Mouse (Mus musculus) liver, postnatal 0 days (tissue): ENCODE results near the gene Phf12. TPM values are rescaled to one million over a fixed set of nuclear protein-coding genes. Genes with fewer than 3 reads are reported as not detected.

Source experiments
- ATAC-seq: fragments of 200-750 bp; cut with Nextera tagmentation; 2 replicates; pipeline ENCODE4 v1.8.0; 2017; ENCODE audit warnings: mild to moderate bottlenecking, moderate library complexity
- DNase-seq: peaks from one replicate; pipeline ENCODE4 v3.0.0-alpha.2; 2016
- H3K27ac ChIP-seq: fragments of 300-500 bp; sonication (generic); 2 replicates; pipeline ENCODE4 v1.5.1; 2014; ENCODE audit warnings: antibody characterized with exemption, moderate library complexity, mild to moderate bottlenecking, low read depth
- H3K27me3 ChIP-seq: fragments of 300-500 bp; sonication (generic); 2 replicates; pipeline ENCODE4 v1.6.1; 2014; ENCODE audit warnings: low read length, control low read depth, mixed read lengths; ENCODE audit not compliant: insufficient read depth
- H3K36me3 ChIP-seq: fragments of 300-500 bp; sonication (generic); replicated peaks from 2 replicates; pipeline ENCODE4 v1.6.1; 2014; ENCODE audit warnings: mild to moderate bottlenecking, control low read depth, low read length, moderate library complexity, mixed read lengths; ENCODE audit not compliant: insufficient read depth
- H3K4me1 ChIP-seq: fragments of 300-500 bp; sonication (generic); 2 replicates; pipeline ENCODE4 v1.6.1; 2014; ENCODE audit warnings: antibody characterized with exemption, mild to moderate bottlenecking, control low read depth; ENCODE audit not compliant: insufficient read depth
- H3K4me2 ChIP-seq: fragments of 300-500 bp; sonication (generic); 2 replicates; pipeline ENCODE4 v1.6.1; 2014; ENCODE audit warnings: low read depth, mild to moderate bottlenecking, low read length, moderate library complexity, mixed read lengths
- H3K4me3 ChIP-seq: fragments of 300-500 bp; sonication (generic); 2 replicates; pipeline ENCODE4 v1.5.1; 2014; ENCODE audit warnings: low read depth, low read length
- H3K9ac ChIP-seq: fragments of 300-500 bp; sonication (generic); replicated peaks from 2 replicates; pipeline ENCODE4 v1.6.1; 2014; ENCODE audit warnings: mild to moderate bottlenecking, moderate library complexity
- H3K9me3 ChIP-seq: fragments of 300-500 bp; sonication (generic); 2 replicates; pipeline ENCODE4 v1.6.1; 2016; ENCODE audit warnings: mild to moderate bottlenecking, control low read depth, low read length, mixed read lengths
- CTCF ChIP-seq: sonication (generic); IDR thresholded peaks from 2 replicates; pipeline ENCODE4 v1.5.1; 2016; ENCODE audit warnings: antibody characterized with exemption, low read depth
- EP300 ChIP-seq: IDR thresholded peaks from 2 replicates; pipeline ENCODE4 v1.6.1; 2016; ENCODE audit warnings: antibody characterized with exemption, low read depth, mild to moderate bottlenecking
- WGBS: fragments of 180-500 bp; shearing (Covaris S2); extraction: QIAGEN DNeasy Blood & Tissue Kit; methylation state at CpG from one replicate; pipeline ENCODE4 v1.1.7; 2014; ENCODE audit not compliant: insufficient replicate concordance; 5-methylcytosine and 5-hydroxymethylcytosine counted together
- microRNA counts: library from miRNA; unstranded; fragments of <30 nt; microRNA quantifications from one replicate; lab custom pipeline; 2015
- microRNA-seq: library from miRNA; unstranded; fragments of <30 nt; microRNA quantifications from one replicate; pipeline ENCODE4, GENCODE M21; 2016
- polyA plus RNA-seq: library from polyadenylated mRNA; unstranded; fragments of >200 nt; fragmentation: Nextera tagmentation; extraction: Ambion mirVana; gene quantifications from 2 replicates; pipeline ENCODE4 v1.2.1, GENCODE M21; 2015

Phf12 gene
- polyA plus RNA-seq, 1 experiment from 2014 or later = 5.1 TPM

DNA sequence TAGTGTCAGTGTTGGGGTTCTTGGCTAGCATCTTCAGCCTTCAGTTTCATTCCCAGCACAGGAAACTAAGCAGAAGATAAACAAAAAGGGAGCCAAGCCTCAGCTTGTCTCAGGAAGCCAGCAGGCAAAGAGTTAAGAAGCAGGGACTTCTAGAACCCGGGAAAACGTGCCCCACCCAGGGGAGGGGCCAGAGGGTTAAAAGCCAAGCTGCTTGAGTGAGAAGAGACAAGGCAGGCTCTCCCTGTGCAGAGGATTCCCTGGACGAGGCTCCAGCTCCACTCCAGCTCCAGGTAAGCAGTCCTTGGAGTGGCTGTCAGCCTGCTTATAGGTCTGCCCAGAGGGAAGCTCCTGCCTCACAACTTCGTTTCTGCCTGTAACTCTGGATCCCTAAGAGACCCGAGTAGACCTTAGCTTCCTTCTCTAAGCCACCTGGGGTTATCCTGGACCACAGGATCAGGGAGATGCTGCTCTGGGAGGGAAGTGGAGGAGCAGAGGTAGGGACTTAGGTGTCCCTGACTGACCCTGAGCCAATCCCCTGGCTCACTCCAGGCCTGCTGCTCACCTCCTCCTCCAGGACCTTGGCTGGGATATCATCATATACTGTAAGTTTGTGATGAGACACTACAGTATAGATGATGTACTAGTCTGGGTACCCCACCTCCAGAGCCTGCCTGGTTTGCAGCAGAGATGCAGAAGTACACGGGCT lies 90.0 kb downstream of the Phf12 start:
- WGBS = 29% methylated on average over 6 of the region's 6 CpGs
- Histone ChIP-seq H3K9ac (peak overlapping the region; percentile 83), H3K4me2 (peak overlapping the region; percentile 76), H3K9me3 (no peaks in the 10 kb centered on the region), H3K36me3 (peaks cover 42% of the 10 kb centered on the region), H3K27ac (peak overlapping the region; percentile 97), H3K27me3 (no peaks in the 10 kb centered on the region), H3K4me3 (peak overlapping the region; percentile 68), H3K4me1 (peaks cover 14% of the 10 kb centered on the region; the same call in 1 of the 2 replicates)
- peak; percentile 86 for DNase-seq
- TF ChIP-seq EP300 (peak; percentile 89), CTCF (no peak)
- ATAC-seq = peak; percentile 46

- peak overlapping the region; percentile 97 for H3K27ac ChIP-seq
- peaks cover 48% of the 10 kb centered on the region for H3K36me3 ChIP-seq
- peaks cover 11% of the 10 kb centered on the region; the same call in 1 of the 2 replicates for H3K4me1 ChIP-seq
- peak overlapping the region; percentile 68 for H3K4me3 ChIP-seq
- ATAC-seq (peak; percentile 6), DNase-seq (peak; percentile 45)
- WGBS = 65% methylated on average over 9 of the region's 9 CpGs
- H3K27me3 ChIP-seq = no peaks in the 10 kb centered on the region
- no peaks in the 10 kb centered on the region for H3K9me3 ChIP-seq
- TF ChIP-seq EP300 (no peak; the same call in 1 of the 2 replicates), CTCF (no peak)
- peak overlapping the region; percentile 83 for H3K9ac ChIP-seq
- peak overlapping the region; percentile 76 for H3K4me2 ChIP-seq
These were observed 91.2 kb downstream of the Phf12 start for GRCm38 (mm10) chr11:78073577-78074276.

GRCm38 (mm10) chr11:78074277-78074652 lies 91.7 kb downstream of the Phf12 start:
- Histone ChIP-seq H3K4me1 (peaks cover 15% of the 10 kb centered on the region; the same call in 1 of the 2 replicates), H3K27ac (peak overlapping the region; percentile 97), H3K4me2 (peak overlapping the region; percentile 76), H3K4me3 (peak overlapping the region; percentile 68), H3K9me3 (no peaks in the 10 kb centered on the region), H3K36me3 (peaks cover 48% of the 10 kb centered on the region), H3K9ac (peak overlapping the region; percentile 83), H3K27me3 (no peaks in the 10 kb centered on the region)
- no peak for TF ChIP-seq CTCF
- TF ChIP-seq EP300 = peak; percentile 47; the same call in 1 of the 2 replicates
- WGBS = 75% methylated on average over 2 of the region's 2 CpGs
- DNase-seq = no peak
- peak; percentile 1; the same call in 1 of the 2 replicates for ATAC-seq

GRCm38 (mm10) chr11:78074666-78075065 lies 92.1 kb downstream of the Phf12 start:
- Histone ChIP-seq H3K4me1 (peaks cover 19% of the 10 kb centered on the region), H3K4me2 (peak overlapping the region; percentile 76), H3K9me3 (no peaks in the 10 kb centered on the region), H3K36me3 (peaks cover 48% of the 10 kb centered on the region), H3K27ac (peak overlapping the region; percentile 97), H3K4me3 (peak overlapping the region; percentile 68), H3K27me3 (no peaks in the 10 kb centered on the region), H3K9ac (peak overlapping the region; percentile 83; the same call in 1 of the 2 replicates)
- no peak for ATAC-seq
- WGBS = 60% methylated on average over 4 of the region's 4 CpGs
- DNase-seq = no peak
- TF ChIP-seq CTCF (no peak), EP300 (0 out of 2 replicates have a peak, but pooled peaks have one; percentile 23)

MicroRNAs encoded within 50 kb of the gene (microRNA counts, 519-probe panel; counts per million panel counts)
- microRNA mmu-miR-144 (lab: Ali Mortazavi, UCI) = 9,708 counts per million, percentile 100 among the panel's probes with 10 or more counts
- microRNA mmu-miR-451 (lab: Ali Mortazavi, UCI) = 7,892 counts per million, percentile 91 among the panel's probes with 10 or more counts

Small RNAs within 50 kb of the gene (microRNA-seq; reads per million reads assigned to microRNA genes)
- gene Mir144 = 3,285 reads per million, percentile 84 among the genes with 10 or more reads in this experiment
- gene Mir451a = not detected
- gene Mir451b = not detected

Other genes starting within 250 kb of the Phf12 start
- 10.4 and 10.5 TPM in 2 replicates for gene Myo18a, start 219.5 kb upstream of the Phf12 start, polyA plus RNA-seq
- gene Gm10277, start 195.0 kb upstream of the Phf12 start, polyA plus RNA-seq = 0.12 and 0.31 TPM in 2 replicates
- 48.9 and 53.4 TPM in 2 replicates for gene Pipox, start 88.7 kb upstream of the Phf12 start, polyA plus RNA-seq
- not detected in 2 replicates for gene Sez6, start 52.0 kb upstream of the Phf12 start, polyA plus RNA-seq
- gene Dhrs13, start 49.5 kb downstream of the Phf12 start, polyA plus RNA-seq = 9.2 and 10.6 TPM in 2 replicates
- gene Flot2, start 55.2 kb downstream of the Phf12 start, polyA plus RNA-seq = 23.1 and 25.9 TPM in 2 replicates
- 9.3 and 10.6 TPM in 2 replicates for gene Eral1, start 97.6 kb downstream of the Phf12 start, polyA plus RNA-seq
- gene Fam222b, start 111.9 kb downstream of the Phf12 start, polyA plus RNA-seq = 5.9 and 7.5 TPM in 2 replicates
- gene Traf4, start 182.8 kb downstream of the Phf12 start, polyA plus RNA-seq = 15.3 and 18.9 TPM in 2 replicates
- 4.9 and 5.4 TPM in 2 replicates for gene Nek8, start 193.9 kb downstream of the Phf12 start, polyA plus RNA-seq
- gene Tlcd1, start 194.0 kb downstream of the Phf12 start, polyA plus RNA-seq = 38.2 and 40.3 TPM in 2 replicates
- 732 and 758 TPM in 2 replicates for gene Rpl23a, start 200.8 kb downstream of the Phf12 start, polyA plus RNA-seq
- gene Rab34, start 205.7 kb downstream of the Phf12 start, polyA plus RNA-seq = 26.6 and 28.9 TPM in 2 replicates
- 0.84 and 1.00 TPM in 2 replicates for gene Proca1, start 210.6 kb downstream of the Phf12 start, polyA plus RNA-seq